8 mouse cellular contexts compared by ENCODE assay signal in the genomic region with DNA sequence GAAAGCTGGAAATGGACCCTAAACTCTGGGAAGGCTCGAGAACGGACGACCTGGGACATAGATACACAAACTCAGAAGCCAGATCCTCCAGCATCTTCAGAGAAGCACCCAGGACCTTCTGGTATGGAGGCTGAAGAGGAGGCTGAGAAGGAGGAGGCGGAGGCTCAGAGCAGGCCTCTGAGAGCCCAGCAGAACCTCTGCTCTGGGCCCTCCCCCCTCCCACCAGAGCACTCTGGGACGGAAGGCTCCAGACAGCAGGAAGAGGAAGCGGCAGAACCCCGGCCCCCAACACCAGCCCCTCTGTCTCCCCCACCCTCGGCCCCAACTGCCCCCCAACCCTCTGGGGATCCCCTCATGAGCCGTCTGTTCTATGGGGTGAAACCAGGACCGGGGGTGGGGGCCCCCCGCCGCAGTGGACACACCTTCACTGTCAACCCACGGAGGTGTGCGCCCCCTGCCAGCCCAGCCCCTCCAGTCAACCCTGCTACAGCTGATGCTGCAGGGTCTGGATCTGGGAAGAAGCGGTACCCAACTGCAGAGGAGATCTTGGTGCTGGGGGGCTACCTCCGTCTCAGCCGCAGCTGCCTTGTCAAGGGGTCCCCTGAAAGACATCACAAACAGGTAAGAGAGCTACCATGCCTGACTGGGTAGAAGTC. TPM values are rescaled to one million over a fixed set of nuclear protein-coding genes. Genes with fewer than 3 reads are reported as not detected.
A peak's percentile ranks its signal among the peaks of the same experiment; 100 is the strongest.
DNase-seq lines count a peak whose midpoint lies in the region; ATAC-seq lines count a peak whose summit lies in the region.

No protein-coding gene starts in this region.

- peak; percentile 57 for DNase-seq in adrenal gland, adult 2 months
- DNase-seq in adrenal gland, postnatal 4 days (ENCODE audit: low spot score in 2 of 2): no peak
- peak; percentile 31 for DNase-seq in Muller cell, postnatal 12 days (ENCODE audit: inconsistent ontology term)
- peak; percentile 35 to 62 for DNase-seq in heart, adult 9 months (ENCODE audit: low spot score in 2 of 2)
- DNase-seq in kidney, postnatal 14 days: peak; percentile 56
- peak; percentile 58 to 64 for DNase-seq in thymus, adult 18-20 months
- DNase-seq in layer of hippocampus, adult 11-12 months (ENCODE audit: low spot score): no peak

- ATAC-seq in megakaryocyte, adult 5-6 weeks (ENCODE audit: poor library complexity, severe bottlenecking): peak; percentile 41

RNA-seq across cellular contexts. Expression of a gene that starts 2.9 kb away (rescaled TPM):
- total RNA-seq in adrenal gland, adult 2 months (2021): 10 to 100 TPM; 27.3 to 42.6 TPM
- 37.3 and 45.3 TPM in 2 replicates for polyA plus RNA-seq in adrenal gland, adult 2 months (2012; rRNA removed)
- 10 to 100 TPM; 40.7 to 46.6 TPM for total RNA-seq in adrenal gland, postnatal 4 days (2021)
- 153 and 167 TPM in 2 replicates for total RNA-seq in megakaryocyte, adult 5-6 weeks (2015)
- 64.0 and 78.1 TPM in 2 replicates for total RNA-seq in megakaryocyte, adult 5-6 weeks (2017)

RNA-seq across cellular contexts. Expression of a gene that starts 7.2 kb away (rescaled TPM):
- 1 to 10 TPM; 3.3 to 4.8 TPM for total RNA-seq in adrenal gland, adult 2 months (2021)
- 9.3 and 11.7 TPM in 2 replicates for polyA plus RNA-seq in adrenal gland, adult 2 months (2012; rRNA removed)
- total RNA-seq in adrenal gland, postnatal 4 days (2021): 10 to 100 TPM; 25.8 to 27.1 TPM
- 88.5 and 114 TPM in 2 replicates for total RNA-seq in megakaryocyte, adult 5-6 weeks (2015)
- 80.1 and 82.8 TPM in 2 replicates for total RNA-seq in megakaryocyte, adult 5-6 weeks (2017)

RNA-seq across cellular contexts. Expression of a gene that starts 11.3 kb away (rescaled TPM):
- total RNA-seq in adrenal gland, adult 2 months (2021): 10 to 100 TPM; 40.5 to 46.2 TPM
- 42.6 and 46.1 TPM in 2 replicates for polyA plus RNA-seq in adrenal gland, adult 2 months (2012; rRNA removed)
- 10 to 100 TPM; 44.4 to 52.3 TPM for total RNA-seq in adrenal gland, postnatal 4 days (2021)
- 87.6 and 118 TPM in 2 replicates for total RNA-seq in megakaryocyte, adult 5-6 weeks (2015)
- 65.9 and 72.8 TPM in 2 replicates for total RNA-seq in megakaryocyte, adult 5-6 weeks (2017)

RNA-seq across cellular contexts. Expression of a gene that starts 27.0 kb away (rescaled TPM):
- total RNA-seq in adrenal gland, adult 2 months (2021): 10 to 100 TPM; 15.4 to 20.8 TPM
- 3.6 and 5.9 TPM in 2 replicates for polyA plus RNA-seq in adrenal gland, adult 2 months (2012; rRNA removed)
- 10 to 100 TPM; 28.2 to 35.6 TPM for total RNA-seq in adrenal gland, postnatal 4 days (2021)
- total RNA-seq in megakaryocyte, adult 5-6 weeks (2015): 37.6 and 62.8 TPM in 2 replicates
- 17.3 and 18.6 TPM in 2 replicates for total RNA-seq in megakaryocyte, adult 5-6 weeks (2017)

RNA-seq across cellular contexts. Expression of a gene that starts 28.9 kb away (rescaled TPM):
- 10 to 100 TPM; 51.6 to 52.6 TPM for total RNA-seq in adrenal gland, adult 2 months (2021)
- polyA plus RNA-seq in adrenal gland, adult 2 months (2012; rRNA removed): 112 and 122 TPM in 2 replicates
- total RNA-seq in adrenal gland, postnatal 4 days (2021): 10 to 100 TPM; 34.4 to 34.5 TPM
- 28.4 and 31.8 TPM in 2 replicates for total RNA-seq in megakaryocyte, adult 5-6 weeks (2015)
- 3.5 and 9.8 TPM in 2 replicates for total RNA-seq in megakaryocyte, adult 5-6 weeks (2017)

Comparison
In these comparisons a context has a peak if more than half of its experiments do, and no peak if none do; other contexts are left out.
1. DNase-seq: peak in adrenal gland, adult 2 months (single experiment), Muller cell, postnatal 12 days (single experiment), heart, adult 9 months (2 of 2), kidney, postnatal 14 days (single experiment) and thymus, adult 18-20 months (2 of 2); none in adrenal gland, postnatal 4 days (0 of 2) and layer of hippocampus, adult 11-12 months (single experiment).
2. RNA of a gene that starts 7.2 kb away (total RNA-seq): 80.1 to 114 TPM in megakaryocyte, adult 5-6 weeks and 25.8 to 27.1 TPM in adrenal gland, postnatal 4 days; 3.3 to 4.8 TPM in adrenal gland, adult 2 months; every median in the first group is over 4 times any median in the second.